Mouse (Mus musculus) bone marrow macrophage, adult 2 months (primary cell): ENCODE measurements around the gene Jam3.
"Not testable (repeated sequence)": the region's sequence is repeated elsewhere in the genome, so short reads cannot be mapped to it uniquely, and the experiment has no call there.

Source experiments
- CTCF ChIP-seq: IDR thresholded peaks from 2 replicates; pipeline ENCODE4 v1.5.1; 2012; ENCODE audit warnings: low read depth, mild to moderate bottlenecking, low read length, moderate library complexity
- POLR2A ChIP-seq: IDR thresholded peaks from 2 replicates; pipeline ENCODE4 v1.6.1; 2012; ENCODE audit warnings: mild to moderate bottlenecking, low read depth, low read length, borderline replicate concordance

GRCm38 (mm10) chr9:27163661-27164060 lies 8.4 kb upstream of the Jam3 start:
- not testable (repeated sequence) for TF ChIP-seq CTCF, POLR2A
